Mouse (Mus musculus): ENCODE data around the gene Sertad2.

Gene Sertad2

GRCm38 (mm10) chr11:20594229-20595201, 51.5 kb downstream of the Sertad2 start:
- no peak for DNase-seq (ENCODE audit: low read depth, low spot score)

GRCm38 (mm10) chr11:20603066-20603812, 60.2 kb downstream of the Sertad2 start:
- DNase-seq (ENCODE audit: low read depth, low spot score), result no peak

- no peak for DNase-seq (ENCODE audit: low read depth, low spot score)
These were observed 61.1 kb downstream of the Sertad2 start for GRCm38 (mm10) chr11:20604119-20604518.

- no peak for DNase-seq (ENCODE audit: low read depth, low spot score)
These were observed 62.6 kb downstream of the Sertad2 start for GRCm38 (mm10) chr11:20605613-20606012.

GRCm38 (mm10) chr11:20608442-20608841, 65.4 kb downstream of the Sertad2 start:
- DNase-seq (ENCODE audit: low read depth, low spot score), result no peak

- no peak for DNase-seq (ENCODE audit: low read depth, low spot score)
These were observed 70.2 kb downstream of the Sertad2 start for GRCm38 (mm10) chr11:20613223-20613622.

- DNase-seq (ENCODE audit: low read depth, low spot score), result no peak
These were observed 73.0 kb downstream of the Sertad2 start for GRCm38 (mm10) chr11:20616103-20616502.

GRCm38 (mm10) chr11:20627146-20627545, 84.1 kb downstream of the Sertad2 start:
- DNase-seq (ENCODE audit: low read depth, low spot score), result no peak

- DNase-seq (ENCODE audit: low read depth, low spot score), result no peak
These were observed 85.2 kb downstream of the Sertad2 start for GRCm38 (mm10) chr11:20628216-20628615.

GRCm38 (mm10) chr11:20629700-20630099, 86.6 kb downstream of the Sertad2 start:
- no peak for DNase-seq (ENCODE audit: low read depth, low spot score)

- DNase-seq (ENCODE audit: low read depth, low spot score), result peak; percentile 85
These were observed 88.2 kb downstream of the Sertad2 start for GRCm38 (mm10) chr11:20631026-20631940.

GRCm38 (mm10) chr11:20631941-20632618, 89.0 kb downstream of the Sertad2 start:
- DNase-seq (ENCODE audit: low read depth, low spot score), result peak; percentile 49

GRCm38 (mm10) chr11:20632619-20632965, 89.5 kb downstream of the Sertad2 start:
- DNase-seq (ENCODE audit: low read depth, low spot score), result no peak

GRCm38 (mm10) chr11:20634543-20634942, 91.5 kb downstream of the Sertad2 start:
- DNase-seq (ENCODE audit: low read depth, low spot score), result no peak

GRCm38 (mm10) chr11:20635646-20636045, 92.6 kb downstream of the Sertad2 start:
- no peak for DNase-seq (ENCODE audit: low read depth, low spot score)

GRCm38 (mm10) chr11:20636114-20636513, 93.1 kb downstream of the Sertad2 start:
- no peak for DNase-seq (ENCODE audit: low read depth, low spot score)

- no peak for DNase-seq (ENCODE audit: low read depth, low spot score)
These were observed 94.0 kb downstream of the Sertad2 start for GRCm38 (mm10) chr11:20637060-20637459.

- DNase-seq (ENCODE audit: low read depth, low spot score), result no peak
These were observed 95.8 kb downstream of the Sertad2 start for GRCm38 (mm10) chr11:20638841-20639240.

- DNase-seq (ENCODE audit: low read depth, low spot score), result no peak
These were observed 96.9 kb downstream of the Sertad2 start for GRCm38 (mm10) chr11:20639918-20640447.

GRCm38 (mm10) chr11:20642321-20642720, 99.3 kb downstream of the Sertad2 start:
- no peak for DNase-seq (ENCODE audit: low read depth, low spot score)

GRCm38 (mm10) chr11:20643161-20643560, 100.1 kb downstream of the Sertad2 start:
- DNase-seq (ENCODE audit: low read depth, low spot score), result no peak
